Mouse (Mus musculus) limb, embryonic 12.5 days (tissue): Measurements from ENCODE around the gene Cacna1b. TPM values are rescaled to one million over a fixed set of nuclear protein-coding genes. Genes with fewer than 3 reads are reported as not detected.

Experiments
- ATAC-seq: fragments of 200-750 bp; cut with Nextera tagmentation; 2 replicates; pipeline ENCODE4 v1.8.0; 2017; ENCODE audit warnings: low read depth, moderate TSS enrichment; ENCODE audit not compliant: insufficient number of reproducible peaks, insufficient read depth, low FRiP score, low TSS enrichment
- H3K27ac ChIP-seq: fragments of 300-500 bp; sonication (generic); 2 replicates; pipeline ENCODE4 v1.5.1; 2016; ENCODE audit warnings: mild to moderate bottlenecking, moderate library complexity
- H3K27me3 ChIP-seq: fragments of 300-500 bp; sonication (generic); 2 replicates; pipeline ENCODE4 v1.6.1; 2016; ENCODE audit warnings: mild to moderate bottlenecking, moderate library complexity
- H3K36me3 ChIP-seq: fragments of 300-500 bp; sonication (generic); 2 replicates; pipeline ENCODE4 v1.6.1; 2016; ENCODE audit warnings: mild to moderate bottlenecking, moderate library complexity
- H3K4me1 ChIP-seq: fragments of 300-500 bp; sonication (generic); replicated peaks from 2 replicates; pipeline ENCODE4 v1.6.1; 2016
- H3K4me2 ChIP-seq: fragments of 300-500 bp; sonication (generic); 2 replicates; pipeline ENCODE4 v1.6.1; 2016; ENCODE audit warnings: mild to moderate bottlenecking, moderate library complexity
- H3K4me3 ChIP-seq: fragments of 300-500 bp; sonication (generic); replicated peaks from 2 replicates; pipeline ENCODE4 v1.5.1; 2016; ENCODE audit warnings: mild to moderate bottlenecking
- H3K9ac ChIP-seq: fragments of 300-500 bp; sonication (generic); replicated peaks from 2 replicates; pipeline ENCODE4 v1.6.1; 2016; ENCODE audit warnings: mild to moderate bottlenecking, moderate library complexity
- H3K9me3 ChIP-seq: fragments of 300-500 bp; sonication (generic); 2 replicates; pipeline ENCODE4 v1.6.1; 2016; ENCODE audit warnings: mild to moderate bottlenecking, moderate library complexity
- WGBS: fragments of 180-500 bp; shearing (Covaris S2); methylation state at CpG from one replicate; pipeline ENCODE4 v1.1.7; 2016; 5-methylcytosine and 5-hydroxymethylcytosine counted together
- polyA plus RNA-seq: library from polyadenylated mRNA; unstranded; fragments of >200 nt; fragmentation: Nextera tagmentation; extraction: Ambion mirVana; gene quantifications from 2 replicates; pipeline ENCODE4 v1.2.1, GENCODE M21; 2016

Cacna1b gene
- polyA plus RNA-seq, 1 experiment from 2014 or later: 1.6 TPM

GRCm38 (mm10) chr2:24719645-24720379 is 43.1 kb downstream of the Cacna1b start:
- no peaks in the 10 kb centered on the region for H3K36me3 ChIP-seq
- H3K4me1 ChIP-seq: no peaks in the 10 kb centered on the region
- H3K27ac ChIP-seq: no peak overlapping the region
- WGBS: 92% methylated on average over 14 of the region's 14 CpGs
- H3K9ac ChIP-seq: no peak overlapping the region
- no peaks in the 10 kb centered on the region for H3K9me3 ChIP-seq
- no peak overlapping the region for H3K4me3 ChIP-seq
- no peak for ATAC-seq
- H3K27me3 ChIP-seq: no peaks in the 10 kb centered on the region
- H3K4me2 ChIP-seq: no peak overlapping the region

- Histone ChIP-seq H3K4me1 (no peaks in the 10 kb centered on the region), H3K27me3 (no peaks in the 10 kb centered on the region), H3K27ac (no peak overlapping the region), H3K9me3 (no peaks in the 10 kb centered on the region), H3K4me3 (no peak overlapping the region), H3K9ac (no peak overlapping the region), H3K36me3 (no peaks in the 10 kb centered on the region), H3K4me2 (no peak overlapping the region)
- 90% methylated on average over 4 of the region's 4 CpGs for WGBS
- ATAC-seq: no peak
Observed at GRCm38 (mm10) chr2:24718906-24719305, 44.0 kb downstream of the Cacna1b start.

DNA sequence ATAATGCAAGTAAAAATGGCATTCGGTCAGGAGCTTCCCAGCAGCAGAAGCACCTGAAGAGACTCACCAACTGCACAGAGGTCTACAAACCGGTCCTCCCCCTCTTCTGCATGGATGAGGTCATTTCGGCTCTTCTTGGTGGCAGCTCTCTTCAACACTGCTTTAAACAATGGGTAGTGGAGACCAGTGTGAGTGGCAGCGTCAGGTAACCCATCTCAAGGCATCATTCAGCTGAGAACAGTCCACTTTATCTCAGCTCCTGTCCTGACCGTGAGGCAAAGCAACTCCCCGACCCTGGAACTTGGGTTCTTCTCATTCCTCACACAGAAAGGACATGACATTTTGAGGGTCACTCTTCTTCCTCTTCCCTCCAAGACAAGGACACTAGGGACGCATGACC is 45.0 kb downstream of the Cacna1b start:
- Histone ChIP-seq H3K4me2 (no peak overlapping the region), H3K9me3 (no peaks in the 10 kb centered on the region), H3K4me1 (no peaks in the 10 kb centered on the region), H3K9ac (no peak overlapping the region), H3K27ac (no peak overlapping the region), H3K4me3 (no peak overlapping the region), H3K27me3 (no peaks in the 10 kb centered on the region), H3K36me3 (no peaks in the 10 kb centered on the region)
- 84% methylated on average over 7 of the region's 7 CpGs for WGBS
- ATAC-seq: no peak

DNA sequence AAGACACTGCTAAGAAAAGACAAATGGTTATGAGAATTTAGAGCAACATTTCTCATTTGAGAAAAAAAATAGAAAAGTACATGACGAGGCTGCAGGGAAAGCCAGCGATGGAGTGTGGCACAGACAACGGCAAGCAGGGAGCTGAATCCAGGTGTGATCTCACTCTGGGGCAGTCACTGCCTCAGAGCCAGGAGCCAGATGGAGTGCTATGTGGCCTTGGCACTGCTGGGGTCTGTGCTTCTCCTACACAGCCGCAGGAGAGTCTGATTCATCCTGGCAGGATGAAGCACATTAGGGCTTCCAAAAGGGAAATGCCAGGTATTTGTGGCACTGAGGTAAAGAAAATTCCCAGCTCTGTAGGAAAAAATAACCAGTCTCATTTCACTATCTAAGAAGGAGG is 45.5 kb downstream of the Cacna1b start:
- Histone ChIP-seq H3K27ac (no peak overlapping the region), H3K36me3 (no peaks in the 10 kb centered on the region), H3K4me1 (no peaks in the 10 kb centered on the region), H3K4me3 (no peak overlapping the region), H3K27me3 (no peaks in the 10 kb centered on the region), H3K4me2 (no peak overlapping the region), H3K9me3 (no peaks in the 10 kb centered on the region), H3K9ac (no peak overlapping the region)
- WGBS: 70% methylated on average over 4 of the region's 4 CpGs
- ATAC-seq: no peak

GRCm38 (mm10) chr2:24705929-24706328 is 57.0 kb downstream of the Cacna1b start:
- H3K9ac ChIP-seq: no peak overlapping the region
- H3K4me3 ChIP-seq: no peak overlapping the region
- H3K27ac ChIP-seq: no peak overlapping the region
- ATAC-seq: no peak
- no peaks in the 10 kb centered on the region for H3K27me3 ChIP-seq
- peaks cover 6% of the 10 kb centered on the region; the same call in 1 of the 2 replicates for H3K9me3 ChIP-seq
- 78% methylated on average over 10 of the region's 10 CpGs for WGBS
- no peaks in the 10 kb centered on the region for H3K36me3 ChIP-seq
- H3K4me1 ChIP-seq: no peaks in the 10 kb centered on the region
- no peak overlapping the region for H3K4me2 ChIP-seq

DNA sequence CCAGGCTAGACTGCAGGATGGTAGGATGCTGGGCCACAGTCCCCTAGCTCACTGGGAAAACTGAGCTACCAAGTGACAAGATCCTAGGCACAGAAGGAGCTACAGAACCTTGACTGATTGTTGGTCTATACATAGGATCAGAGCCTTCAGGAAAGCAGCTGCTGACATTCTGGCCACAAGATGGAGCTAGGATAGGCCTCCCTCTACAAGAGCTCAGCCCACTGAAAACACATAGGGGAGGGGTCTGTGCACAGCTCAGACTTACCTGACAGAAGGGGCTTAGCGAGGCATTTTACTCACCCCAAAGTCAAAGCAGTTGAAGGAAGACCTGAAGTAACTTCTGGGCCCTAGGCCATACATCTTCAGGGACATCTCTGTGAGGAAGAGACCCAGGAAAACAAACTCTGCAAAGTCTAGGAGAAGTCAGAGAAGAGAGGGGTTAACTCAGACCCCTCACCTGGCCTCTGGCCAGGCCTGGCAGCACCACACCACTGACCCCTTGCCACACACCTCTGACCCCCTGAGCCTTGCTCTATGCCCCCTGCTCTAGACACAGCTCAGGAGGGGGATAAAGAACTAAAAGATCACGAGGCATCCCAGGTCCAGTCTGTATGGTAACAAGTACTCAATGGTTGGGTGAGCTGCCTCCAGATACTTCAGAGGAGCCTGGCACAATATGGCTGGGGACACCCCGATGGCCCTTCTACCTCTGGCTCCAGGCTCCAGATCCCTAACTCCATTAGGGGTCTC is 60.6 kb downstream of the Cacna1b start:
- H3K27me3 ChIP-seq: no peaks in the 10 kb centered on the region
- no peak overlapping the region for H3K4me2 ChIP-seq
- H3K9ac ChIP-seq: no peak overlapping the region
- H3K36me3 ChIP-seq: no peaks in the 10 kb centered on the region
- ATAC-seq: no peak
- WGBS: 76% methylated on average over 3 of the region's 3 CpGs
- H3K4me3 ChIP-seq: no peak overlapping the region
- no peaks in the 10 kb centered on the region for H3K4me1 ChIP-seq
- H3K9me3 ChIP-seq: no peaks in the 10 kb centered on the region
- H3K27ac ChIP-seq: no peak overlapping the region

DNA sequence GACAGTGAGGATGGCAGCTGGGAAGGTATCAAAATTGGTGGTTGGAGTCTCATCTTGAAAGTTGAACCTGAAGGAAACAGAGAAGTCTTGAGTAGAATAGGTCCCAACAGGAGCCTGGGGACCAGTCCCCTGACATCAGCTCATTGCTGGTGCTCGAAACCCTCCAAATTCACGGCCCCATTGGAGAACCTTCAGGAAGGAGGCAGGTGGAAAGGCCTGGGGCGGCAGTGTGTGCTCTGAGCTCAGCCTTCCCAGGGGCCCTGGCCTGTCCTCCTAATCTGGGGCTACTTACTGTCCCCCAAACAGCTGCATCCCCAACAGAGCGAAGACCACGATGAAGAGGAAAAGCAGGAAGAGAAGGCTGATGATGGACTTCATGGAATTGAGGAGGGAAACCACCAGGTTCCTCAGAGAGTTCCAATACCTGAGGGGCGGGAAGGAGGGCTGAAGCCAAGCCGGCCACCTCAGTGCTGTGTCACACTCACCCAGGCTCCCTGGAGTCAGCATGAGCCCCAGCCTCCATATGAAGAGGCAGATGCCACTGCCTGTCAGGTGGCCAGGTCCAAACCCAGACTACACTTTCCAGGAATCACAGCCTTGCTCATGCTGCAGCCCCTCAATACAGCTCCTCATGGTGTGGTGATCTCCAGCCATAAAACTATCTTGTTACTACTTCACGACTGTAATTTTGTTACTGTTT is 65.5 kb downstream of the Cacna1b start:
- no peaks in the 10 kb centered on the region for H3K27me3 ChIP-seq
- H3K36me3 ChIP-seq: no peaks in the 10 kb centered on the region
- no peak overlapping the region for H3K27ac ChIP-seq
- H3K9me3 ChIP-seq: no peaks in the 10 kb centered on the region
- H3K4me2 ChIP-seq: no peak overlapping the region
- H3K9ac ChIP-seq: no peak overlapping the region
- no peak for ATAC-seq
- WGBS: 79% methylated on average over 8 of the region's 8 CpGs
- H3K4me1 ChIP-seq: no peaks in the 10 kb centered on the region
- no peak overlapping the region for H3K4me3 ChIP-seq

GRCm38 (mm10) chr2:24692371-24692770 is 70.6 kb downstream of the Cacna1b start:
- no peaks in the 10 kb centered on the region for H3K9me3 ChIP-seq
- H3K9ac ChIP-seq: no peak overlapping the region
- no peaks in the 10 kb centered on the region for H3K27me3 ChIP-seq
- no peak overlapping the region for H3K4me2 ChIP-seq
- no peak overlapping the region for H3K4me3 ChIP-seq
- H3K27ac ChIP-seq: no peak overlapping the region
- no peak for ATAC-seq
- 98% methylated on average over 2 of the region's 2 CpGs for WGBS
- H3K36me3 ChIP-seq: no peaks in the 10 kb centered on the region
- no peaks in the 10 kb centered on the region for H3K4me1 ChIP-seq

GRCm38 (mm10) chr2:24690356-24690755 is 72.6 kb downstream of the Cacna1b start:
- Histone ChIP-seq H3K9ac (no peak overlapping the region), H3K27ac (no peak overlapping the region), H3K27me3 (no peaks in the 10 kb centered on the region), H3K36me3 (no peaks in the 10 kb centered on the region), H3K4me2 (no peak overlapping the region), H3K4me3 (no peak overlapping the region), H3K9me3 (no peaks in the 10 kb centered on the region), H3K4me1 (no peaks in the 10 kb centered on the region)
- ATAC-seq: no peak
- WGBS: 89% methylated on average over 2 of the region's 2 CpGs

DNA sequence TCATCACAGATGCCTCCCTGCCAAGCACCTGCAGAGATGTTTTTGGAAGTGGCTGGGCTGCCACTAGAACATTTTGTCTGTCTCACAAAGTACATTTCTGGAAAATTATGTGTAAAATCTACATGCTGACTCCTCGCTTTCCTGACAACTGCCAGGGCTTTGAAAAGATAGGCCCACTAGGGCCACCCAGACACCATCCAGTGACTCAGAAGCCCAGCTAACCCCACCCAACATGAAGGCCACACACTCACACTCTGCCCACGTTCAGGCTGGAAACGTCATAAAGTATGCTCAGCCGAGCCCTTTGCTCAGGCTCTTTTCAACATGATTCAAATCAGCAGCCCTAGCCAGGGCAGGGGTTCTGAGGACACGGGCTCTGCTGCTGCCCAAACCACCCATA is 77.6 kb downstream of the Cacna1b start:
- Histone ChIP-seq H3K27me3 (0 out of 2 replicates have a peak, but pooled peaks cover 3% of the 10 kb centered on the region), H3K4me3 (no peak overlapping the region), H3K36me3 (no peaks in the 10 kb centered on the region), H3K4me2 (no peak overlapping the region), H3K9ac (no peak overlapping the region), H3K27ac (no peak overlapping the region), H3K9me3 (no peaks in the 10 kb centered on the region), H3K4me1 (no peaks in the 10 kb centered on the region)
- no peak for ATAC-seq
- 65% methylated on average over 5 of the region's 5 CpGs for WGBS

- H3K4me1 ChIP-seq: no peaks in the 10 kb centered on the region
- no peak overlapping the region for H3K27ac ChIP-seq
- no peaks in the 10 kb centered on the region for H3K36me3 ChIP-seq
- peaks cover 8% of the 10 kb centered on the region for H3K27me3 ChIP-seq
- H3K9ac ChIP-seq: no peak overlapping the region
- no peak overlapping the region for H3K4me3 ChIP-seq
- WGBS: 93% methylated on average over 4 of the region's 4 CpGs
- no peak overlapping the region for H3K4me2 ChIP-seq
- no peak for ATAC-seq
- H3K9me3 ChIP-seq: no peaks in the 10 kb centered on the region
Observed at GRCm38 (mm10) chr2:24684796-24685195, 78.2 kb downstream of the Cacna1b start.
